Mouse (Mus musculus): ENCODE results near the gene Kalrn. TPM values are rescaled to one million over a fixed set of nuclear protein-coding genes. Genes with fewer than 3 reads are reported as not detected.
A peak's percentile ranks its signal among the peaks of the same experiment; 100 is the strongest.

Gene Kalrn
- total and polyA plus RNA-seq, 2 experiments from 2014 or later = 19.4 to 44.5 TPM

- Histone ChIP-seq H3K9ac (replicated peaks; ENCODE audit: low read depth, low read length) (no peak overlapping the region), H3K27me3 (ENCODE audit: control insufficient read depth, insufficient read depth, low read length) (no peaks in the 10 kb centered on the region), H3K4me3 (ENCODE audit: low read depth, low read length) (no peak overlapping the region), H3K36me3 (replicated peaks; ENCODE audit: control insufficient read depth, insufficient read depth, low read length) (no peaks in the 10 kb centered on the region), H3K27ac (ENCODE audit: low read depth) (no peak overlapping the region), H3K4me2 (ENCODE audit: low read depth, low read length) (no peak overlapping the region), H3K4me1 (ENCODE audit: control insufficient read depth, insufficient read depth) (no peaks in the 10 kb centered on the region), H3K9me3 (replicated peaks; ENCODE audit: control insufficient read depth, low read length) (0 out of 2 replicates have a peak, but pooled peaks cover 5% of the 10 kb centered on the region)
- no peak for TF ChIP-seq CTCF (IDR thresholded peaks at IDR 0.05; ENCODE audit: low read depth)
- no peak for TF ChIP-seq EP300 (IDR thresholded peaks at IDR 0.05; ENCODE audit: low read depth)
- ATAC-seq (ENCODE audit: insufficient read depth, low read depth) (no peak), DNase-seq (ENCODE audit: low spot score) (no peak)
- WGBS = 65% methylated on average over 2 of the region's 2 CpGs
Measured at GRCm38 (mm10) chr16:33979855-33980254, 593.5 kb downstream of the Kalrn start.

- Histone ChIP-seq H3K4me1 (ENCODE audit: control insufficient read depth, insufficient read depth) (peaks cover 10% of the 10 kb centered on the region), H3K4me2 (ENCODE audit: low read depth, low read length) (peak overlapping the region; percentile 94), H3K9ac (replicated peaks; ENCODE audit: low read depth, low read length) (peak overlapping the region; percentile 49), H3K4me3 (ENCODE audit: low read depth, low read length) (peak overlapping the region; percentile 55), H3K27me3 (ENCODE audit: control insufficient read depth, insufficient read depth, low read length) (no peaks in the 10 kb centered on the region), H3K27ac (ENCODE audit: low read depth) (peak overlapping the region; percentile 23; the same call in 1 of the 2 replicates), H3K36me3 (replicated peaks; ENCODE audit: control insufficient read depth, insufficient read depth, low read length) (peaks cover 12% of the 10 kb centered on the region), H3K9me3 (replicated peaks; ENCODE audit: control insufficient read depth, low read length) (no peaks in the 10 kb centered on the region)
- 53% methylated on average over 2 of the region's 2 CpGs for WGBS
- ATAC-seq (ENCODE audit: insufficient read depth, low read depth) (0 out of 2 replicates have a peak, but pooled peaks have one; percentile 27), DNase-seq (ENCODE audit: low spot score) (no peak)
- TF ChIP-seq CTCF (IDR thresholded peaks at IDR 0.05; ENCODE audit: low read depth) = no peak
- no peak for TF ChIP-seq EP300 (IDR thresholded peaks at IDR 0.05; ENCODE audit: low read depth)
Measured at GRCm38 (mm10) chr16:33967283-33967640, 606.1 kb downstream of the Kalrn start.

- H3K27ac ChIP-seq (ENCODE audit: low read depth) = peak within 1 kb of the TSS; percentile 23
- H3K9ac ChIP-seq (replicated peaks; ENCODE audit: low read depth, low read length) = peak within 1 kb of the TSS; percentile 49
- peaks cover 16% of the 10 kb centered on the region for H3K36me3 ChIP-seq (replicated peaks; ENCODE audit: control insufficient read depth, insufficient read depth, low read length)
- peak; percentile 92 for ATAC-seq (ENCODE audit: insufficient read depth, low read depth)
- peak within 1 kb of the TSS; percentile 55 for H3K4me3 ChIP-seq (ENCODE audit: low read depth, low read length)
- H3K4me2 ChIP-seq (ENCODE audit: low read depth, low read length) = peak within 1 kb of the TSS; percentile 94
- no peaks in the 10 kb centered on the region for H3K27me3 ChIP-seq (ENCODE audit: control insufficient read depth, insufficient read depth, low read length)
- H3K9me3 ChIP-seq (replicated peaks; ENCODE audit: control insufficient read depth, low read length) = no peaks in the 10 kb centered on the region
- peak; percentile 73 for DNase-seq (ENCODE audit: low spot score)
- WGBS = under 1% methylated on average over 44 of the region's 44 CpGs
- H3K4me1 ChIP-seq (ENCODE audit: control insufficient read depth, insufficient read depth) = peaks cover 10% of the 10 kb centered on the region
- no peak for TF ChIP-seq CTCF (IDR thresholded peaks at IDR 0.05; ENCODE audit: low read depth)
- no peak for TF ChIP-seq EP300 (IDR thresholded peaks at IDR 0.05; ENCODE audit: low read depth)
Measured at GRCm38 (mm10) chr16:33966538-33967282, 606.6 kb downstream of the Kalrn start, which contains the start of gene Umps. Gene Umps, minus strand, starts transcription at chr16:33967038.

GRCm38 (mm10) chr16:33965878-33966537 is 607.3 kb downstream of the Kalrn start:
- Histone ChIP-seq H3K4me2 (ENCODE audit: low read depth, low read length) (peak overlapping the region; percentile 94), H3K36me3 (replicated peaks; ENCODE audit: control insufficient read depth, insufficient read depth, low read length) (peaks cover 23% of the 10 kb centered on the region), H3K4me3 (ENCODE audit: low read depth, low read length) (peak overlapping the region; percentile 55), H3K27ac (ENCODE audit: low read depth) (peak overlapping the region; percentile 0), H3K9me3 (replicated peaks; ENCODE audit: control insufficient read depth, low read length) (no peaks in the 10 kb centered on the region), H3K9ac (replicated peaks; ENCODE audit: low read depth, low read length) (peak overlapping the region; percentile 49), H3K4me1 (ENCODE audit: control insufficient read depth, insufficient read depth) (peaks cover 10% of the 10 kb centered on the region), H3K27me3 (ENCODE audit: control insufficient read depth, insufficient read depth, low read length) (no peaks in the 10 kb centered on the region)
- ATAC-seq (ENCODE audit: insufficient read depth, low read depth) (no peak), DNase-seq (ENCODE audit: low spot score) (no peak)
- TF ChIP-seq CTCF (IDR thresholded peaks at IDR 0.05; ENCODE audit: low read depth) (no peak), EP300 (IDR thresholded peaks at IDR 0.05; ENCODE audit: low read depth) (no peak)
- 14% methylated on average over 15 of the region's 15 CpGs for WGBS

- Histone ChIP-seq H3K36me3 (replicated peaks; ENCODE audit: control insufficient read depth, insufficient read depth, low read length) (peaks cover 48% of the 10 kb centered on the region), H3K4me2 (ENCODE audit: low read depth, low read length) (no peak overlapping the region), H3K9me3 (replicated peaks; ENCODE audit: control insufficient read depth, low read length) (no peaks in the 10 kb centered on the region), H3K9ac (replicated peaks; ENCODE audit: low read depth, low read length) (no peak overlapping the region), H3K4me1 (ENCODE audit: control insufficient read depth, insufficient read depth) (peaks cover 10% of the 10 kb centered on the region), H3K27ac (ENCODE audit: low read depth) (no peak overlapping the region), H3K4me3 (ENCODE audit: low read depth, low read length) (no peak overlapping the region), H3K27me3 (ENCODE audit: control insufficient read depth, insufficient read depth, low read length) (no peaks in the 10 kb centered on the region)
- ATAC-seq (ENCODE audit: insufficient read depth, low read depth) (no peak), DNase-seq (ENCODE audit: low spot score) (no peak)
- TF ChIP-seq EP300 (IDR thresholded peaks at IDR 0.05; ENCODE audit: low read depth) (no peak), CTCF (IDR thresholded peaks at IDR 0.05; ENCODE audit: low read depth) (no peak)
- 82% methylated on average over 6 of the region's 6 CpGs for WGBS
Measured at GRCm38 (mm10) chr16:33963509-33963908, 609.8 kb downstream of the Kalrn start.

All from heart, postnatal 0 days (tissue).